Mouse (Mus musculus) C2C12 (cell line): Measurements from ENCODE around the gene Dach2. TPM values are rescaled to one million over a fixed set of nuclear protein-coding genes. Genes with fewer than 3 reads are reported as not detected.

Source experiments
- H3K27me3 ChIP-seq: one replicate; pipeline ENCODE4 v1.6.1; 2011; ENCODE audit not compliant: control insufficient read depth, insufficient read depth, insufficient read length
- H3K36me3 ChIP-seq: one replicate; pipeline ENCODE4 v1.6.1; 2011; ENCODE audit not compliant: control insufficient read depth, insufficient read depth
- H3K4me3 ChIP-seq: one replicate; pipeline ENCODE4 v1.5.1; 2011; ENCODE audit warnings: mild to moderate bottlenecking, control low read depth; ENCODE audit not compliant: poor library complexity, insufficient read depth, severe bottlenecking
- H3K79me2 ChIP-seq: one replicate; pipeline ENCODE4 v1.6.1; 2011; ENCODE audit not compliant: control insufficient read depth, insufficient read depth
- H3K79me3 ChIP-seq: one replicate; pipeline ENCODE4 v1.6.1; 2011; ENCODE audit warnings: low read depth, control low read depth
- H3ac ChIP-seq: one replicate; pipeline ENCODE3; 2011; ENCODE audit warnings: low read depth; ENCODE audit not compliant: control insufficient read depth, insufficient read length
- CEBPB ChIP-seq: IDR thresholded peaks from one replicate; pipeline ENCODE4 v1.6.1; 2011; ENCODE audit warnings: low read depth, mild to moderate bottlenecking, control low read depth, moderate library complexity
- CTCF ChIP-seq: IDR thresholded peaks from one replicate; pipeline ENCODE4 v1.5.1; 2011; ENCODE audit not compliant: control insufficient read depth, insufficient read depth, insufficient read length
- FOSL1 ChIP-seq: IDR thresholded peaks from one replicate; pipeline ENCODE4 v1.8.0; 2011; ENCODE audit warnings: mild to moderate bottlenecking, low read length; ENCODE audit not compliant: poor library complexity, insufficient read depth, severe bottlenecking
- MAX ChIP-seq: IDR thresholded peaks from one replicate; pipeline ENCODE4 v1.6.1; 2011; ENCODE audit warnings: mild to moderate bottlenecking, control low read depth
- MYOD1 ChIP-seq: IDR thresholded peaks from one replicate; pipeline ENCODE4 v1.6.1; 2011; ENCODE audit warnings: low read depth; ENCODE audit not compliant: control insufficient read depth, insufficient read length
- MYOG ChIP-seq: IDR thresholded peaks from one replicate; pipeline ENCODE4 v1.6.1; 2011; ENCODE audit not compliant: control insufficient read depth, insufficient read length; ENCODE audit errors: extremely low read depth
- USF1 ChIP-seq: IDR thresholded peaks from one replicate; pipeline ENCODE4 v1.6.1; 2011; ENCODE audit warnings: low read depth, mild to moderate bottlenecking, control low read depth, moderate library complexity
- polyA plus RNA-seq: library from polyadenylated mRNA; unstranded; fragments of >200 nt; fragmentation: generic; extraction: Trizol; gene quantifications from one replicate; pipeline ENCODE4 v1.2.1, GENCODE M21; 2012; ENCODE audit warnings: missing spikeins

The Dach2 gene
- polyA plus RNA-seq, 1 experiment: not detected

GRCm38 (mm10) chrX:113810369-113810768 is 513.1 kb downstream of the Dach2 start:
- Histone ChIP-seq H3K79me2 (no peaks in the 10 kb centered on the region), H3K36me3 (no peaks in the 10 kb centered on the region), H3K79me3 (no peaks in the 10 kb centered on the region), H3K4me3 (no peak overlapping the region), H3ac (no peak overlapping the region), H3K27me3 (no peaks in the 10 kb centered on the region)
- TF ChIP-seq CTCF: no peak
- TF ChIP-seq MAX: no peak
- no peak for TF ChIP-seq USF1
- TF ChIP-seq MYOD1: no peak
- TF ChIP-seq MYOG: no peak
- no peak for TF ChIP-seq CEBPB
- no peak for TF ChIP-seq FOSL1

DNA sequence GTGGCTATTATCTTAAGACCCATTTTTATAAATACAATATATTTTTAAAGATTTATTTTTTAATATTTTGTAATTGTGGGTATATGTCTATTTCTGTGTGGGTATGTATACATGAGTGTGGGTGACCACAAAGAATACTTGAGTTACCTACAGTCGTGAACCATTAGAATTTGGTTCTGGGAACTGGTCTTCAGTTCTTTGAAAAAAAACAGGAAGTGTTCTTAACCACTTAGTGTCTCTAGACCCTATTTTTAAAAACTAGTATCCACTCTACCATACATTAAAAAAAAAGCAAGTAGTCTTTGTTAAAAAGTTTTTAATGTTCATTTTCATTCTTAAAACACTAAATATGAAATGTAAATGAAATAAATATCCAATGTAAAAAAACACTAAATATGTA is 529.5 kb downstream of the Dach2 start:
- H3K4me3 ChIP-seq: no peak overlapping the region
- H3K79me2 ChIP-seq: no peaks in the 10 kb centered on the region
- no peak for TF ChIP-seq MYOG
- H3K36me3 ChIP-seq: no peaks in the 10 kb centered on the region
- H3ac ChIP-seq: no peak overlapping the region
- no peaks in the 10 kb centered on the region for H3K27me3 ChIP-seq
- H3K79me3 ChIP-seq: no peaks in the 10 kb centered on the region

- Histone ChIP-seq H3K79me2 (no peaks in the 10 kb centered on the region), H3K79me3 (no peaks in the 10 kb centered on the region), H3K4me3 (no peak overlapping the region), H3K36me3 (no peaks in the 10 kb centered on the region), H3ac (no peak overlapping the region), H3K27me3 (no peaks in the 10 kb centered on the region)
- TF ChIP-seq MAX (no peak), CEBPB (no peak), FOSL1 (no peak), USF1 (no peak), MYOD1 (no peak), MYOG (no peak), CTCF (no peak)
These were observed 535.8 kb downstream of the Dach2 start for GRCm38 (mm10) chrX:113833062-113833461.

- Histone ChIP-seq H3K27me3 (no peaks in the 10 kb centered on the region), H3ac (no peak overlapping the region), H3K79me2 (no peaks in the 10 kb centered on the region), H3K79me3 (no peaks in the 10 kb centered on the region), H3K36me3 (no peaks in the 10 kb centered on the region), H3K4me3 (no peak overlapping the region)
- TF ChIP-seq CTCF (no peak), USF1 (no peak), MAX (no peak), CEBPB (no peak), FOSL1 (no peak), MYOG (no peak)
These were observed 570.7 kb downstream of the Dach2 start for GRCm38 (mm10) chrX:113867835-113868495.

Other genes starting within 250 kb of the Dach2 start
- 1.3 TPM for gene Chm, start 112.0 kb upstream of the Dach2 start, polyA plus RNA-seq